Mouse (Mus musculus) stomach, postnatal 0 days (tissue): ENCODE data around the gene 4933416C03Rik. TPM values are rescaled to one million over a fixed set of nuclear protein-coding genes. Genes with fewer than 3 reads are reported as not detected.

Source experiments
- ATAC-seq: fragments of 200-750 bp; cut with Nextera tagmentation; 2 replicates; pipeline ENCODE4 v1.8.0; 2017; ENCODE audit not compliant: low FRiP score, low TSS enrichment
- DNase-seq: peaks from one replicate; pipeline ENCODE4 v3.0.0-alpha.2; 2016; ENCODE audit warnings: low spot score
- H3K27ac ChIP-seq: fragments of 300-500 bp; sonication (generic); replicated peaks from 2 replicates; pipeline ENCODE4 v1.5.1; 2014; ENCODE audit warnings: mild to moderate bottlenecking, control low read depth
- H3K27me3 ChIP-seq: fragments of 300-500 bp; sonication (generic); 2 replicates; pipeline ENCODE4 v1.6.1; 2014; ENCODE audit warnings: low read length; ENCODE audit not compliant: control insufficient read depth, insufficient read depth
- H3K36me3 ChIP-seq: fragments of 300-500 bp; sonication (generic); 2 replicates; pipeline ENCODE4 v1.6.1; 2014; ENCODE audit warnings: low read length, mixed read lengths; ENCODE audit not compliant: control insufficient read depth, insufficient read depth
- H3K4me1 ChIP-seq: fragments of 300-500 bp; sonication (generic); replicated peaks from 2 replicates; pipeline ENCODE4 v1.6.1; 2014; ENCODE audit warnings: antibody characterized with exemption; ENCODE audit not compliant: control insufficient read depth, insufficient read depth
- H3K4me2 ChIP-seq: fragments of 300-500 bp; sonication (generic); replicated peaks from 2 replicates; pipeline ENCODE4 v1.6.1; 2014; ENCODE audit warnings: low read depth, mild to moderate bottlenecking, control low read depth, moderate library complexity
- H3K4me3 ChIP-seq: fragments of 300-500 bp; sonication (generic); 2 replicates; pipeline ENCODE4 v1.5.1; 2014; ENCODE audit warnings: low read depth, low read length, control low read depth
- H3K9ac ChIP-seq: fragments of 300-500 bp; sonication (generic); 2 replicates; pipeline ENCODE4 v1.6.1; 2014; ENCODE audit warnings: mild to moderate bottlenecking, low read length, control low read depth, mixed read lengths
- H3K9me3 ChIP-seq: fragments of 300-500 bp; sonication (generic); 2 replicates; pipeline ENCODE4 v1.6.1; 2016; ENCODE audit warnings: low read length; ENCODE audit not compliant: control insufficient read depth
- CTCF ChIP-seq: IDR thresholded peaks from 2 replicates; pipeline ENCODE4 v1.5.1; 2016; ENCODE audit warnings: antibody characterized with exemption, low read depth, mild to moderate bottlenecking, moderate library complexity
- EP300 ChIP-seq: optimal IDR thresholded peaks from 2 replicates; pipeline ENCODE3; 2016; ENCODE audit warnings: antibody characterized with exemption
- WGBS: fragments of 180-500 bp; shearing (Covaris S2); extraction: QIAGEN DNeasy Blood & Tissue Kit; methylation state at CpG from one replicate; pipeline ENCODE4 v1.1.7; 2014; 5-methylcytosine and 5-hydroxymethylcytosine counted together
- polyA plus RNA-seq: library from polyadenylated mRNA; unstranded; fragments of >200 nt; fragmentation: Nextera tagmentation; extraction: Ambion mirVana; gene quantifications from 2 replicates; pipeline ENCODE4 v1.2.1, GENCODE M21; 2015

The 4933416C03Rik gene
- polyA plus RNA-seq, 1 experiment from 2014 or later = not detected

GRCm38 (mm10) chr10:116140226-116140625 lies 26.5 kb upstream of the 4933416C03Rik start:
- TF ChIP-seq CTCF (no peak), EP300 (no peak)
- no peak for ATAC-seq

GRCm38 (mm10) chr10:116135187-116135586 lies 21.5 kb upstream of the 4933416C03Rik start:
- H3K36me3 ChIP-seq = no peaks in the 10 kb centered on the region
- no peak overlapping the region for H3K9ac ChIP-seq
- no peaks in the 10 kb centered on the region for H3K4me1 ChIP-seq
- DNase-seq (no peak), ATAC-seq (no peak)
- H3K4me3 ChIP-seq = no peak overlapping the region
- no peaks in the 10 kb centered on the region for H3K9me3 ChIP-seq
- no peaks in the 10 kb centered on the region for H3K27me3 ChIP-seq
- no peak overlapping the region for H3K27ac ChIP-seq
- no peak for TF ChIP-seq CTCF
- TF ChIP-seq EP300 = no peak
- 93% methylated on average over 2 of the region's 2 CpGs for WGBS
- no peak overlapping the region for H3K4me2 ChIP-seq

More at GRCm38 (mm10) chr10:116140226-116140625, 26.5 kb upstream of the 4933416C03Rik start:
- H3K36me3 ChIP-seq = no peaks in the 10 kb centered on the region
- H3K4me2 ChIP-seq = no peak overlapping the region
- no peak overlapping the region for H3K9ac ChIP-seq
- no peaks in the 10 kb centered on the region for H3K27me3 ChIP-seq
- DNase-seq = no peak
- H3K4me1 ChIP-seq = no peaks in the 10 kb centered on the region
- no peaks in the 10 kb centered on the region for H3K9me3 ChIP-seq
- 88% methylated on average over 8 of the region's 8 CpGs for WGBS
- H3K27ac ChIP-seq = no peak overlapping the region
- no peak overlapping the region for H3K4me3 ChIP-seq

- no peak for DNase-seq
- no peak overlapping the region for H3K4me2 ChIP-seq
- TF ChIP-seq EP300 (no peak), CTCF (no peak)
- no peaks in the 10 kb centered on the region for H3K36me3 ChIP-seq
- H3K27me3 ChIP-seq = no peaks in the 10 kb centered on the region
- WGBS = 72% methylated on average over 4 of the region's 4 CpGs
- no peaks in the 10 kb centered on the region for H3K9me3 ChIP-seq
- no peak overlapping the region for H3K9ac ChIP-seq
- no peak for ATAC-seq
- no peaks in the 10 kb centered on the region for H3K4me1 ChIP-seq
- H3K4me3 ChIP-seq = no peak overlapping the region
- H3K27ac ChIP-seq = no peak overlapping the region
Measured at GRCm38 (mm10) chr10:116132233-116132632, 18.5 kb upstream of the 4933416C03Rik start.

- Histone ChIP-seq H3K27me3 (no peaks in the 10 kb centered on the region), H3K4me2 (no peak overlapping the region), H3K27ac (no peak overlapping the region), H3K4me1 (no peaks in the 10 kb centered on the region), H3K9ac (no peak overlapping the region), H3K9me3 (no peaks in the 10 kb centered on the region), H3K36me3 (no peaks in the 10 kb centered on the region), H3K4me3 (no peak overlapping the region)
- DNase-seq = no peak
- ATAC-seq = 0 out of 2 replicates have a peak, but pooled peaks have one; percentile 49
- 77% methylated on average over 4 of the region's 4 CpGs for WGBS
- no peak for TF ChIP-seq EP300
- TF ChIP-seq CTCF = no peak
Measured at GRCm38 (mm10) chr10:116131223-116131622, 17.5 kb upstream of the 4933416C03Rik start.

GRCm38 (mm10) chr10:116130401-116130800 lies 16.7 kb upstream of the 4933416C03Rik start:
- Histone ChIP-seq H3K27ac (no peak overlapping the region), H3K4me3 (no peak overlapping the region), H3K9ac (no peak overlapping the region), H3K36me3 (no peaks in the 10 kb centered on the region), H3K9me3 (no peaks in the 10 kb centered on the region), H3K4me2 (no peak overlapping the region), H3K4me1 (no peaks in the 10 kb centered on the region), H3K27me3 (no peaks in the 10 kb centered on the region)
- DNase-seq (no peak), ATAC-seq (no peak)
- 78% methylated on average over 3 of the region's 3 CpGs for WGBS
- no peak for TF ChIP-seq CTCF
- no peak for TF ChIP-seq EP300

- TF ChIP-seq CTCF (no peak), EP300 (no peak)
- H3K36me3 ChIP-seq = no peaks in the 10 kb centered on the region
- 56% methylated on average over 5 of the region's 5 CpGs for WGBS
- no peaks in the 10 kb centered on the region for H3K27me3 ChIP-seq
- no peak overlapping the region for H3K4me3 ChIP-seq
- H3K4me1 ChIP-seq = no peaks in the 10 kb centered on the region
- H3K27ac ChIP-seq = no peak overlapping the region
- H3K4me2 ChIP-seq = no peak overlapping the region
- DNase-seq (no peak), ATAC-seq (no peak)
- H3K9ac ChIP-seq = no peak overlapping the region
- no peaks in the 10 kb centered on the region for H3K9me3 ChIP-seq
Measured at GRCm38 (mm10) chr10:116125364-116125763, 11.6 kb upstream of the 4933416C03Rik start.
